8 mouse cellular contexts compared by ENCODE assay signal in the genomic region with DNA sequence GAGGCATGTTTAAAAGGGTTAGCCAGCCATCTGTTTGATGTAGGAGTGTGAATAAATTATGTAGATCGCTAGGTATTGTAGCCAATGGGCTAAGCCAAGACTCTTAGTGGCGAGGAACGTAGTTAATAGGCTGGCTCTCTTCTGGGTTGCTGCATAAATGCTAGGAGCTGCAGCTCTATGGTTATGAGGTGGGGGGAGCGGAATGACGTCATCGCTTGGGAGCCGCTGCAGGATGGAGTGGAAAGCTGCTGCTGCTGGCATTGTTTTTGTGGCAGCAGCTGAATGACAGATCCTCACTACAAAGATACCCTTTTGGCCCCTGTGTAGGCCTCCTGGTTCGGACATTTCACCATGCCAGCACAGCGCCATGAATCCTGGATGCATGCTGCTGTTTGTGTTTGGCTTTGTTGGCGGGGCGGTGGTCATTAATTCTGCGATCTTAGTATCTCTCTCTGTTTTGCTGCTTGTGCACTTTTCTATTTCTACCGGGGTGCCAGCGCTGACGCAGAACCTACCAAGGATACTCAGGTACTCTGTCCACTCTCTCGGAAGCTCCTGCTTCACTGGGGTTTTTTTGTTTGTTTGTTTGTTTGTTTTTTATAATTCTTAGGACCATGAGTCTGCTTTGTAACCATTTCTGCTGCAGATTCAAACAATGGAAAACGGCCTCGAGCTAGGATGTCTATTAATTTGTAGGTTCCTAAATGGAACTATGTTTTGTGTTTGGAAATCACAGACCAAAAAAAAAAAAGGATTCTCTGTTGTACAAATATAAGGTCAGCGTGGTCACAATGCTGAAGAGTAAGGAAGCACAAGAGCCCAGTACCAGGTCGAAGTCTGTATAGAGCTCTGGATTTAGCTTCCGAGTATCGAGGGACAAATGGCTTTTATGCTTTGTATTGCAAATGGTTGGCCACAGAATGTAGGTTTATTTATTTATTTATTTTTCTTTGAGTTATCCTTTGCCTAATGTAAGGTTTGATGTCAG. TPM values are rescaled to one million over a fixed set of nuclear protein-coding genes. Genes with fewer than 3 reads are reported as not detected.
A peak's percentile ranks its signal among the peaks of the same experiment; 100 is the strongest.
DNase-seq lines count a peak whose midpoint lies in the region; ATAC-seq lines count a peak whose summit lies in the region.

No protein-coding gene starts in this region.

- DNase-seq in brain, embryonic 18.5 days (ENCODE audit: low read depth, low spot score): peak; percentile 96
- peak; percentile 92 to 94 for DNase-seq in left cerebral cortex, postnatal 10 days (ENCODE audit: extremely low spot score in 1 of 2, low spot score in 2 of 2)
- peak; percentile 92 for DNase-seq in right cerebral cortex, postnatal 4 days
- DNase-seq in B cell, adult 2 months: no peak

- peak overlapping the region; percentile 69 for H3K27ac ChIP-seq in embryonic facial prominence, embryonic 12.5 days
- peak overlapping the region; percentile 59 for H3K27ac ChIP-seq in intestine, embryonic 16.5 days (ENCODE audit: low read length)

- H3K9me3 ChIP-seq in embryonic facial prominence, embryonic 12.5 days: no peaks in the 10 kb centered on the region
- H3K9me3 ChIP-seq in intestine, embryonic 16.5 days (ENCODE audit: control insufficient read depth, low read length): no peaks in the 10 kb centered on the region

- peak overlapping the region; percentile 53 for H3K4me3 ChIP-seq in embryonic facial prominence, embryonic 12.5 days
- peak overlapping the region; percentile 51 for H3K4me3 ChIP-seq in intestine, embryonic 16.5 days (ENCODE audit: low read length)

- H3K4me2 ChIP-seq in embryonic facial prominence, embryonic 12.5 days (replicated peaks): peak overlapping the region; percentile 66
- peak overlapping the region; percentile 78 for H3K4me2 ChIP-seq in intestine, embryonic 16.5 days (ENCODE audit: low read depth, low read length)

- ATAC-seq in embryonic facial prominence, embryonic 12.5 days (ENCODE audit: insufficient number of reproducible peaks, insufficient read depth, low FRiP score, low TSS enrichment): peak; percentile 99
- ATAC-seq in granulocyte monocyte progenitor cell, adult 5-6 weeks (replicated peaks; ENCODE audit: poor library complexity, severe bottlenecking): peak; percentile 20; the same call in 1 of the 2 replicates
- peak; percentile 96 for ATAC-seq in intestine, embryonic 16.5 days
- ATAC-seq in megakaryocyte-erythroid progenitor cell, adult 5-6 weeks (replicated peaks; ENCODE audit: low FRiP score, low TSS enrichment, poor library complexity, severe bottlenecking): peak; percentile 68; the same call in 1 of the 2 replicates

- intact Hi-C loops in left cerebral cortex, postnatal 10 days (cut with DNase I): loop anchor here (5.0 kb wide), 1 partner anchor 33 kb away; no protein-coding TSS in a partner anchor

- no peaks in the 10 kb centered on the region for H3K4me1 ChIP-seq in embryonic facial prominence, embryonic 12.5 days
- peaks cover 5% of the 10 kb centered on the region; the same call in 1 of the 2 replicates for H3K4me1 ChIP-seq in intestine, embryonic 16.5 days (ENCODE audit: control insufficient read depth, insufficient read depth, low read length)

- peak overlapping the region; percentile 61 for H3K9ac ChIP-seq in embryonic facial prominence, embryonic 12.5 days
- peak overlapping the region; percentile 60 for H3K9ac ChIP-seq in intestine, embryonic 16.5 days (ENCODE audit: low read depth, low read length)

- H3K27me3 ChIP-seq in embryonic facial prominence, embryonic 12.5 days: no peaks in the 10 kb centered on the region
- no peaks in the 10 kb centered on the region for H3K27me3 ChIP-seq in intestine, embryonic 16.5 days (replicated peaks; ENCODE audit: control insufficient read depth, insufficient read depth, low read length)

- WGBS in embryonic facial prominence, embryonic 12.5 days: 5% methylated on average over 22 of the region's 22 CpGs
- WGBS in intestine, embryonic 16.5 days: 7% methylated on average over 22 of the region's 22 CpGs

- peaks cover 9% of the 10 kb centered on the region; the same call in 1 of the 2 replicates for H3K36me3 ChIP-seq in embryonic facial prominence, embryonic 12.5 days
- no peaks in the 10 kb centered on the region for H3K36me3 ChIP-seq in intestine, embryonic 16.5 days (ENCODE audit: control insufficient read depth, insufficient read depth, low read length)

RNA-seq across cellular contexts. Expression of gene Spag9, which starts 48.4 kb away (rescaled TPM):
- polyA plus RNA-seq in embryonic facial prominence, embryonic 12.5 days (2016; fragmentation: Nextera tagmentation; extraction: Ambion mirVana): 56.5 and 57.3 TPM in 2 replicates
- total RNA-seq in granulocyte monocyte progenitor cell, adult 5-6 weeks (2014; fragmentation: Nextera tagmentation): 25.3 and 42.8 TPM in 2 replicates
- total RNA-seq in granulocyte monocyte progenitor cell, adult 5-6 weeks (2017): 51.1 and 59.8 TPM in 2 replicates
- 17.8 and 23.4 TPM in 2 replicates for polyA plus RNA-seq in intestine, embryonic 16.5 days (2015; fragmentation: Nextera tagmentation; extraction: Ambion mirVana)
- 100 to 1,000 TPM; 236 to 246 TPM for total RNA-seq in left cerebral cortex, postnatal 10 days (2021)
- total RNA-seq in megakaryocyte-erythroid progenitor cell, adult 5-6 weeks (2014; fragmentation: Nextera tagmentation): 28.3 and 37.0 TPM in 2 replicates
- total RNA-seq in megakaryocyte-erythroid progenitor cell, adult 5-6 weeks (2017): 56.1 and 78.4 TPM in 2 replicates

Comparison
In these comparisons a context has a peak if more than half of its experiments do, and no peak if none do; other contexts are left out.
1. DNase-seq: peak in brain, embryonic 18.5 days (single experiment), left cerebral cortex, postnatal 10 days (2 of 2) and right cerebral cortex, postnatal 4 days (single experiment); none in B cell, adult 2 months (0 of 2).
2. ATAC-seq: peak in every context shown above with its lines; median percentile 99 in embryonic facial prominence, embryonic 12.5 days; 96 in intestine, embryonic 16.5 days; 68 in megakaryocyte-erythroid progenitor cell, adult 5-6 weeks; 20 in granulocyte monocyte progenitor cell, adult 5-6 weeks.